Comparison of ENCODE assay signal across 8 mouse cellular contexts in the genomic region with DNA sequence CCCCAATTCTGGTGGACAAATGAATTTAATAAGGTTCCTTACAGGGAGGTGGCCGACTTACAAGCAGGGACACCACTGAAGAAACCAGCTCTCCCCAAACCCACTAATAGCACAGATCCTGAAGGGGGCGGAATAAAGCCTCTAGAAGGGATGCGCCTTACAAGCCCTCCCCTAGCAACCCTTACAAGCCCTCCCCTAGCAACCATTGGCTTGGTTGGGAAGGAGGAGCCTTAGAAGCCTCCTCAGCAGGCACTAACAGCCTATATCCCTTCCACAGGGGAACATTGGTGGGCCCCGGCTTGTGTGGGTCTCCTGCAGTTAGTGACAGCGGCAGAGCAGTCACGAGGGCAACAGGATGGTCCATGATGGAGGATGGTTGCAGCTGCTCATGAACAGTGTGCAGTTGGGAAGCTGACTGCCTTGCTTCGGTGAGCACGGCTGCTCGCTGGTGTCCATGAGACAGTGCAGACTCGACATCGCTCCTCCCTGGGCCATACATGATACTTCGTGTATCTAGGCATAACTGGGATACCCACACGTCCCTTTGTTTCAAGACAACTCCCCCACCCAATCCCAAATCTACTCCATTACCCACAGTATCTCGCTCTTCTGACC.
DNase-seq lines count a peak whose midpoint lies in the region; ATAC-seq and TF ChIP-seq lines count a peak whose summit lies in the region.

No protein-coding gene starts in this region.

- H3K4me2 ChIP-seq in lung, embryonic 15.5 days, result no peak overlapping the region
- H3K4me2 ChIP-seq in embryonic facial prominence, embryonic 14.5 days (ENCODE audit: low read depth, low read length), result no peak overlapping the region

- H3K36me3 ChIP-seq in lung, embryonic 15.5 days, result no peaks in the 10 kb centered on the region
- peaks cover 4% of the 10 kb centered on the region; the same call in 1 of the 2 replicates for H3K36me3 ChIP-seq in embryonic facial prominence, embryonic 14.5 days (ENCODE audit: control insufficient read depth, insufficient read depth, low read length)

- ATAC-seq in lung, embryonic 15.5 days (ENCODE audit: borderline replicate concordance, extremely low read depth, low FRiP score, low TSS enrichment), result peak; percentile 80; the same call in 1 of the 2 replicates
- ATAC-seq in embryonic facial prominence, embryonic 14.5 days (ENCODE audit: low read depth), result peak; percentile 74; the same call in 1 of the 2 replicates

- no peak overlapping the region for H3K9ac ChIP-seq in lung, embryonic 15.5 days
- no peak overlapping the region for H3K9ac ChIP-seq in embryonic facial prominence, embryonic 14.5 days (ENCODE audit: low read depth, low read length)

- H3K4me3 ChIP-seq in lung, embryonic 15.5 days, result no peak overlapping the region
- no peak overlapping the region for H3K4me3 ChIP-seq in embryonic facial prominence, embryonic 14.5 days (ENCODE audit: low read depth, low read length)
- H3K4me3 ChIP-seq in olfactory bulb, adult 2 months (ENCODE audit: insufficient read depth, low read depth, low read length), result no peak overlapping the region

- H3K27me3 ChIP-seq in lung, embryonic 15.5 days, result no peaks in the 10 kb centered on the region
- H3K27me3 ChIP-seq in embryonic facial prominence, embryonic 14.5 days (replicated peaks; ENCODE audit: control insufficient read depth, insufficient read depth, low read length), result no peaks in the 10 kb centered on the region

- DNase-seq in lung, postnatal 14 days, result no peak
- DNase-seq in embryonic facial prominence, embryonic 14.5 days (ENCODE audit: low spot score), result peak; percentile 74
- peak; percentile 27 to 36 for DNase-seq in kidney, postnatal 25 days
- no peak for DNase-seq in urinary bladder, postnatal 4 days (ENCODE audit: low spot score in 2 of 2)
- no peak for DNase-seq in heart, adult 18-20 months
- no peak for DNase-seq in adrenal gland, adult 18-20 months (ENCODE audit: low spot score in 2 of 2)

- 77% methylated on average over 14 of the region's 14 CpGs for WGBS in lung, embryonic 15.5 days
- 80% methylated on average over 13 of the region's 14 CpGs for WGBS in embryonic facial prominence, embryonic 14.5 days
- 53% methylated on average over 14 of the region's 14 CpGs for WGBS in olfactory bulb, adult 2 months

- no peak for TF ChIP-seq POLR2A in olfactory bulb, adult 2 months (IDR thresholded peaks at IDR 0.05; ENCODE audit: insufficient read depth, low read depth, low read length)

- no peak overlapping the region for H3K27ac ChIP-seq in lung, embryonic 15.5 days
- H3K27ac ChIP-seq in embryonic facial prominence, embryonic 14.5 days (replicated peaks; ENCODE audit: low read depth, low read length), result no peak overlapping the region
- H3K27ac ChIP-seq in olfactory bulb, adult 2 months (ENCODE audit: insufficient read depth, low read depth, low read length), result peak overlapping the region; percentile 54

- H3K9me3 ChIP-seq in lung, embryonic 15.5 days, result no peaks in the 10 kb centered on the region
- no peaks in the 10 kb centered on the region for H3K9me3 ChIP-seq in embryonic facial prominence, embryonic 14.5 days (ENCODE audit: control insufficient read depth, low read length)

- no peak for TF ChIP-seq CTCF in olfactory bulb, adult 2 months (IDR thresholded peaks at IDR 0.05; ENCODE audit: insufficient read depth, low read depth, low read length)

- peaks cover 7% of the 10 kb centered on the region; the same call in 1 of the 2 replicates for H3K4me1 ChIP-seq in lung, embryonic 15.5 days
- 0 out of 2 replicates have a peak, but pooled peaks cover 5% of the 10 kb centered on the region for H3K4me1 ChIP-seq in embryonic facial prominence, embryonic 14.5 days (ENCODE audit: control insufficient read depth, insufficient read depth, low read length)
- peaks cover 20% of the 10 kb centered on the region for H3K4me1 ChIP-seq in olfactory bulb, adult 2 months (ENCODE audit: control insufficient read depth, insufficient read depth, low read length)

Comparison
In these comparisons a context has a peak if more than half of its experiments do, and no peak if none do; other contexts are left out.
1. DNase-seq: peak in embryonic facial prominence, embryonic 14.5 days (single experiment) and kidney, postnatal 25 days (2 of 2); none in lung, postnatal 14 days (single experiment), urinary bladder, postnatal 4 days (0 of 2), heart, adult 18-20 months (0 of 2) and adrenal gland, adult 18-20 months (0 of 2).